Mouse (Mus musculus) heart, adult 9 months (tissue): ENCODE data around the gene Tgfbr3.

ENCODE experiments used
- DNase-seq, 2 experiments: peaks; one replicate each; pipeline ENCODE4 v3.0.0; 2022; ENCODE audit warnings: low spot score in 2 of 2

The Tgfbr3 gene

GRCm38 (mm10) chr5:107174188-107174587, 115.2 kb downstream of the Tgfbr3 start:
- DNase-seq: no peak

- no peak for DNase-seq
Measured at GRCm38 (mm10) chr5:107173483-107173882, 115.9 kb downstream of the Tgfbr3 start.

GRCm38 (mm10) chr5:107171861-107172260, 117.6 kb downstream of the Tgfbr3 start:
- DNase-seq: no peak

DNA sequence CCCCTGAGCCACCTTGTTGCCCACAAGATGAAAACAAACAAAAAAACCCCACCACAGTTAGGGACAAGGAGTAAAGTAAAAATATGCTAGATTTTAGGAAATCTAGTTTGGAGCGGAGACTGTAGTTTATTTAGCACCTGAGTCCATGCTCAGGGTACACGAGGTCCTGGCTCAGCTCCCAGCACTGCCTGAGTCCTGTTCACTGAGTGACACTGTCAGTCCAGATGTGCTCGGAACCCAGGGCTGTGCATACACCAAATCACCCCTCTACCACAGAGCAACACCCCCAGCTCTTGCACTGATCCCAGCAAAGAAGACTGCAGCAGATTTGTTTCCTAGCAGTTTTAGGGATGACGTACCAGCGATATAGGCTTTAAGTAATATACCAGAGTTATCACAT, 119.6 kb downstream of the Tgfbr3 start:
- DNase-seq: no peak

GRCm38 (mm10) chr5:107167872-107168300, 121.5 kb downstream of the Tgfbr3 start:
- peak; percentile 91 to 92 for DNase-seq

DNA sequence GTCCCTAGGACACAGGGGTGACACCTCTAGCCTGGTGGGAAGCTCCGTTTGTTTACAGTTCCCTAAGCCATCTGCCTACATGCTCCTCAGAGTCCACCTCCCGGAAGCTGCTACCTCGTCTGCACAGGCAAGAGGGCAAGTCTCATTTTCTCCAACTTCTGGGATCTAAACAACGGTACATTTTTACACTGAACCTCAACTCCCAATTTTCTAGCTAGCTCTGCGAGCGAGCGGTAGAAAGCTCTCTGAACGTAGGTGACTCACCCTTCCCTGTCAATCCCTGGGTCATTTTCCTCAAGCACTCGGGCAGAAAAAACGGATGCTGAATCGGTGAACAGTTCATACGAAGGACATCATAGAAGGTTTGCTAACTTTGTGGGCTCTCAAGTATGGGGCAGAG, 122.1 kb downstream of the Tgfbr3 start:
- DNase-seq: no peak

GRCm38 (mm10) chr5:107166659-107167370, 122.6 kb downstream of the Tgfbr3 start:
- peak; percentile 74 to 78 for DNase-seq

DNA sequence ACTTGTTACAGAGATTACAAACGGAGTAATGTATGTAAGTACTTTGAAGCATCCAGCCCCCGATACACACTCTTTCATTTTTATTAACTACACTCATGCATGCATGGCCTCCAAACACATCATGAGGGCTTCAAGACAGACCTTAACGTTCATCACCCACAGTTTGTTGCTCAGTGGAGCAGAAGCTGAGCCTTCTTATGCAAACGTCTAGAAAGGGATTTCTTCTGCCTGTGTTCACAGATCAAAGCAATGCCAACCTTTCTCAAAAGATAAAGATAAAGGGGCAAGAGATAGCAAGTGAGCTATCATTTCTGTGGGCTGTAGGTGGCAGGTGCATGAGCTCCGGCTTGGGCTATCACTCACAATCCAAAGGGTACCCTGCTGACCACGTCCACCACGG, 123.7 kb downstream of the Tgfbr3 start:
- no peak for DNase-seq

DNA sequence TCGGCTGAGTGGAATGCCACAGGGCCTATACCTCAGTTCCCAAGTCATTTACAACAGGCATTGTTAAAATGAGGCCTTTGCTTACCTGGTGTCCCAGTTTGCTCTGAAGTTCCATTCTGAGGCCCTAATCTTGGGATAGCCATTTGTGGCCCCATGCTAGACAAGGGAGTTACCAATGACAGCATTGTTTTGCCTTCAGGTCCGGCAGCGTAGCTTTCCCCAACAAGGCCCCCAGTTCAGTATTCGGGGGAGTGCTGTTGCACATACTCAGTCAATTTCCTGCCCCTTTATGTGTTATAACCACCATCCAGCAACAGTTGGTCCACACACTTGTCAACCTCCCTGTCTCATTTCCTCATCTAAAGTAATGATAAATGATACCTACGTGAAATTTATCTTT, 124.2 kb downstream of the Tgfbr3 start:
- no peak for DNase-seq

- DNase-seq: no peak
Measured at GRCm38 (mm10) chr5:107164856-107165255, 124.6 kb downstream of the Tgfbr3 start.

DNA sequence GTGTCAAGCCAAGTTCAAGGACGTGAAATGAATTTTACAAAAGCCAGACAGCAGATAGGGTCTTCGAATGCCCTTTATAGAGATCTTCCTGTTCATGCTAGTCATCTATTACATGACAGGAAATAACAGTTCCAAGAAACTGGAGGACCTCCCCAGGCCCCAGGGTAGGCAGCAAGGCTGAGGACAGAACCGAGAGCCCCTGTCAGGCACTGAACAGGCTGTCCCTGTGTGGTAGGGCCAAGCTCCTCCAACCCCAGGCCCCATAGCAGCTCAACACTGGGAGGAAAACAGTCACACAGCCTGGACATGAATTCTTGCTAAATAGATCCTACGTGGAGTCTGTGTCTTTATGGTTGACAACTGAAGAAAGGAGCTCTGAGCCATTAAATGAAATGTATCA, 125.3 kb downstream of the Tgfbr3 start:
- DNase-seq: no peak

DNA sequence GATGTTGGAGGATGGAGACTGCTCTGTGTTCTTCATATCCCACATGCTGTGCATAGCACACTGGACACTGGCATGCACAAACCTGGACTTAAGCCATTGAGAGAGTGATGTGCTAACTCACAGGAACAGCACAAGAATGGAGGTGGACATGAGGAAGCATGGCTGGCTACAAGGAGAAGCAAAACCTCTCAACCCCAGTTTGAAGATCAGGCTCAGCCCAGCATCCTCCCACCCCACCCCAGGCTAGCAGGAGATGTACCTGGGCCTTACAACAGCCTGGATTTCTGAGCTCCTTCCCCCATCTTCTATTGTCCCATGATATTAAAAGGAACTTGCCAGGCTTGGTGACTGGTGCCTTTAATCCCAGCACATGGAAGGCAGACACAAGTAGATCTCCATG, 126.1 kb downstream of the Tgfbr3 start:
- no peak for DNase-seq

DNA sequence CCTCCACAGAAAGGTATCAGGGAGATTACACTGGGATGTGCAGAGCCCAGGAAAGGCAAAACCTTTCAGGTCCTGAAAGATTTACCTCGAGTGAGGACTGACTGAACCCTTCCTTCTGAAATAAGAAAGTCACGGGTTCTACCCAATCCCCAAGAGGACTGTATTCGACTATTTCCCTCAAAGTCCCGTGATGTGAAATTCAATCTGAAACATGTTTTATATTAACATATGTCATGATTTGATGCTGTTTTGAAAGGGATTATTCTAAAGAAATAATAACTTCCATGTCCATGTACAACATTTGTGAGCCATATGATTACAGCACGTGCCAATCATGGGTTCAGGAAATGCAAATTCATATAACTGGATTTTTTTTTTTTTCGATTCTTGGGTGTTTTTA, 126.6 kb downstream of the Tgfbr3 start:
- DNase-seq: no peak

DNA sequence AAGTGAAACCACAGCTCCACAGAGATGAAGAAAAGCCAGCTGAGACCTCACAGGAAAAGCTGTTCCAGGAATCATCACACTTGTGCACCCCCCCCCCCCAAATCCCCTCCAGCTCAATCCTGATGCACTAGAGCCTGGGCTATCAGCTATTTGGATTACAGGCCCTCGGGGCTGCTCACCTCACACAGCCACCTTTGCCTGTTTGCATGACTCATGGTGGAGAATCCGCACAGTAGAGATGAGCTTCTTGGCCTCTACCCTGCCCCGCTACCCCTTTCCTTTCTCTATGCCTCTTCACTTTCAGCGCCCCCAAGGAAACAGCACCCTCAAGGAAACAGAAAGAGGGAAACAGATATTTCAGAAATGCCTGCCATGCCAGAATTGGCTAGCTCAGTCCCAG, 127.1 kb downstream of the Tgfbr3 start:
- DNase-seq: no peak

DNA sequence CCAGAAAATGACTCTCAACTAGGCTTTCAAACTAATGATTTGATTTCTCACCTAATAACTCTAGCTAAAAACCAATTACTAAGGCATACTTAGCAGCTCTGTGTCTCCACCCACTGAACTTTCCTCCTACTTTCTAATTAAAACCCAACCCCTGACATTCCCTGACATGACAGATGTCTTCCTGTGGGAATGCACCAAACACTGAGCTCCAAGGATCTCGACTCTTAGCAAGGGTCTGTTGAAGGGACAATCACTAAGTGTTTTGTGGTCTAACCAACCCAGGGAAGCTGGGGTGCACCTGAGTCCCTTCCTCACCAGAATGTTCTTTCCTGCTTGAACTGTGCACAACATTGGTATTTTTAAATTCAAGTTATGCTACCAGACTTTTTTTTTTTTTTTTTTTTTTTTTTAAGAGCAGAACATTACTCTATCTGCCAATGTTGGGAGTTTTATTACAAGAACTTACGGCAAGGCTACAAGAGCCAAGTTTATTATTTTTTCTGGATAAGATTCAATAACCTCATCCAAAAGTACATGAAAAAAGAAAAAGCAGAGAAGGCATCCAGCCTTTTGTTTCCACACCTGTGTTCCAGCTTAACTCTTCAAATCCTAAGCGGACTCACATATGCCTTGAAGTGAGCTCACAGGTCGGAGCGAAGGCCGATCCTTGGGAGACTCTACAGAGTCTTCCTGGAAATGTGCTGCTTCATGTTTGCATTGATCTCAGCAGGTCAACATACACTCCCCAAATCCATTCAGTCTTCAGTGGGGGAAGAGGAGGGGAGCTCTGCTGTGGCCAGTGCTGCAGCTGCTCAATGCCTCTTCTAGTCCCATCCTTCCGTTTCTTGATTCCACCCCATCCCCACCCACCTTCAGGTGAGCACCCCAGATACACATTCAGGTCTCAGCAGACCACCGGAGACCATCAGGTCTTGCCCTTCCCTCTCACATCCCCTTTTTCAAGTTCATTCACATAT, 129.2 kb downstream of the Tgfbr3 start:
- DNase-seq: peak in 1 of 2 experiments; percentile 65

DNA sequence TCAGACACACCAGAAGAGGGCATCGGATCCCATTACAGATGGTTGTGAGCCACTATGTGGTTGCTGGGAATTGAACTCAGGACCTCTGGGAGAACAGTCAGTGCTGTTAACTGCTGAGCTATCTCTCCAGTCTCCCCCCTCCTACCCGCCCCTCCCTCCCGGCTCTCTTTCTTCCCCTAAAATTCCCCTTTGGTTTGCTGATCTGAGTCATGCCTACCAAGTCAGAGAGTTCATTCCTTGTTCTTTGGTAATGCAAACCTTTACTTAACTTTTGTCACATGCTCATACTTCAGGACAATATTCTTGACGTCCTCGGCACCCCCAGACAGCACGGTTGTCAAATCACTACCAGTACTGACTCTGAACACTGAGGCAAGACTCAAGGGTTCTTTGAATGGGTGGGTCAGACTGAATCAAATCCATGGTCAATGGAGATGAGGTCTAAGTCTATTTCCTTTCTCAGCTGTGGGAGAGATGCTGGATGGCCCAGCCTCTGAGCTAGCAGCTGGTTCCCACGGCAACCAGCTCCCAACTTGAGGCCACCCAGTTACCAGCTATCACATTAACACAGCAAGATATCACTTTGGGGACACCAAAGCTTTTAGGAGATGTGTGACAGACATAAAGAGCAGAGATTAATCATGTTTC, 130.8 kb downstream of the Tgfbr3 start:
- DNase-seq: no peak

- DNase-seq: no peak
Measured at GRCm38 (mm10) chr5:107157384-107157783, 132.0 kb downstream of the Tgfbr3 start.

DNA sequence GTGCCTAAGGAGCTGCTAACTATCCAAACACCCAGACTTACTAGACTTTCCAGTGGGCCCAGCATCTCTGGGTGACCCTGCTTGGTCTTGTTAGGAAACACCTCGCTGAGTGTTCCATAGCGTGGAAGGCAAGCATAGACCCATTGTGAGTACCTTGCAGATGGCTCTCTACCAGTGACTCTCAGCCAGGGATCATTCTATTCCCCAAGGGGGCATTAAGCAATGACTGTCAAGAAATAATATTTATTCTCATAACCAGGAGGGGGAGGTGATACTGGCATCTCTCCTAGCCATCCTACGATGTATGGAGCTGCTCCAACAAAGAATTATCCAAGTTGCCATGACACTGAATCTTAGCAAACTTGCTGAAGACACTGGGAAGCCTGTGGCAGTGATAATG, 133.3 kb downstream of the Tgfbr3 start:
- DNase-seq: no peak

GRCm38 (mm10) chr5:107152989-107153388, 136.4 kb downstream of the Tgfbr3 start:
- DNase-seq: no peak

- peak; percentile 74 to 86 for DNase-seq
Measured at GRCm38 (mm10) chr5:107151320-107151719, 138.1 kb downstream of the Tgfbr3 start.

DNA sequence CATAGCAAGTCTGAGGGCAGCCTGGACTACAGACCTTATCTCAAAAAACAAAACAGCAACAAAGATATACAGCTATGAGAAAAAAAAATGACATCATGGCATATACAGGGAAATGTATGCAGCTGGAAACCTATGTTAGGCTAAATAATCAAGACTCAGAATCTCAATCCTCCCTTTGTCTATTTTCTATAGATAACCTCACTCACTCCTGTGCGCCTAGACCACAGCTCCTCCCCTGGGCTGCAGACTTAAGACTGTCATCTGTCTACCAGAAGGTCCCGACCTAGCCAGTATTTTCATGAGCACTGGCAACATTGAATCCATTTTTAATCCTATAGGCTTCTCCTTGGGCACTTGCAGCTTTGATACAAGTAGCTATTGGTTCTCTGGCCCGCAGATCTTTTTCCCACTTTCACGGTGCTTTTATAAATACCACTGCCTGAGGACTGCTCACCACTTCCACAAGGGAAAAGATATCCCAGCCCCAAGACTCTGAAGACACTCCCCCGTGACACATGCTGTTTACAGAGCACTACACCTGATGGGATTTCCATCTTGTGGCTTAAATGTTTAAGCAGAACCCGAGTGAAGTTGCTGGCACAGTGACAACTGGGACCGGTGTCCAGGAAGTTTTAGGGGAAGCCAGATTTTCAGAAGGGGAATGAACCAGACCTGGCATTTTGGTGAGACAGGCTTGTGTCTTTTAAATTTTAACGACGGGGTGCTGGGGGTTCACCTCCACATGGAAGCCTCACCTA, 138.7 kb downstream of the Tgfbr3 start:
- peak; percentile 77 to 85 for DNase-seq
